Mouse (Mus musculus) MEL (cell line): ENCODE measurements around the gene Kit.

Experiments
- CHD1 ChIP-seq: IDR thresholded peaks from 2 replicates; pipeline ENCODE4 v1.6.1; 2012; ENCODE audit warnings: low read depth, mild to moderate bottlenecking, inconsistent platforms, low read length, improper control_type of control experiment
- CHD2 ChIP-seq: IDR thresholded peaks from 2 replicates; pipeline ENCODE4 v1.6.1; 2011; ENCODE audit warnings: low read length, improper control_type of control experiment
- CTCF ChIP-seq, 3 experiments: IDR thresholded peaks in 2 of 3; conservative IDR thresholded peaks in 1 of 3; 2 replicates each; pipeline ENCODE4 v1.5.1; 2011 to 2012; ENCODE audit warnings: low read length in 3 of 3, low read depth in 2 of 3, mild to moderate bottlenecking in 2 of 3, improper control_type of control experiment in 1 of 3, inconsistent platforms in 1 of 3, mixed read lengths in 1 of 3, moderate library complexity in 1 of 3; ENCODE audit not compliant: control insufficient read depth in 1 of 3, insufficient read depth in 1 of 3, poor library complexity in 1 of 3, severe bottlenecking in 1 of 3
- MAX ChIP-seq: IDR thresholded peaks from 2 replicates; pipeline ENCODE4 v1.6.1; 2011; ENCODE audit warnings: low read length, improper control_type of control experiment
- MAZ ChIP-seq: IDR thresholded peaks from 2 replicates; pipeline ENCODE4 v1.6.1; 2012; ENCODE audit warnings: low read depth, mild to moderate bottlenecking, inconsistent platforms, low read length, improper control_type of control experiment
- MXI1 ChIP-seq: IDR thresholded peaks from 2 replicates; pipeline ENCODE4 v1.6.1; 2011; ENCODE audit warnings: mild to moderate bottlenecking, low read depth, low read length, improper control_type of control experiment
- POLR2A ChIP-seq, 2 experiments: IDR thresholded peaks; 2 replicates each; pipeline ENCODE4 v1.6.1; 2011 to 2012; ENCODE audit warnings: low read length in 2 of 2, mild to moderate bottlenecking in 2 of 2, control low read depth in 1 of 2, improper control_type of control experiment in 1 of 2, low read depth in 1 of 2, moderate library complexity in 1 of 2; ENCODE audit not compliant: control insufficient read depth in 1 of 2, insufficient read depth in 1 of 2, poor library complexity in 1 of 2
- SIN3A ChIP-seq: IDR thresholded peaks from 2 replicates; pipeline ENCODE4 v1.6.1; 2012; ENCODE audit warnings: low read length, improper control_type of control experiment, inconsistent platforms
- TAL1 ChIP-seq: IDR thresholded peaks from 2 replicates; pipeline ENCODE4 v1.6.1; 2012; ENCODE audit warnings: mild to moderate bottlenecking, inconsistent platforms, low read length, moderate library complexity, mixed read lengths
- TCF12 ChIP-seq: IDR thresholded peaks from 2 replicates; pipeline ENCODE4 v1.6.1; 2014; ENCODE audit warnings: low read depth, mild to moderate bottlenecking, inconsistent platforms, low read length, improper control_type of control experiment, moderate library complexity
- USF1 ChIP-seq: IDR thresholded peaks from 2 replicates; pipeline ENCODE4 v1.6.1; 2014; ENCODE audit warnings: low read depth, mild to moderate bottlenecking, inconsistent platforms, low read length, improper control_type of control experiment, moderate library complexity
- USF2 ChIP-seq, 2 experiments: IDR thresholded peaks; 2 replicates each; pipeline ENCODE4 v1.6.1; 2011 to 2012; ENCODE audit warnings: improper control_type of control experiment in 2 of 2, low read length in 2 of 2, borderline replicate concordance in 1 of 2, inconsistent platforms in 1 of 2, low read depth in 1 of 2, mild to moderate bottlenecking in 1 of 2; ENCODE audit not compliant: insufficient read depth in 1 of 2
- ZMIZ1 ChIP-seq: IDR thresholded peaks from 2 replicates; pipeline ENCODE4 v1.6.1; 2012; ENCODE audit warnings: low read depth, mild to moderate bottlenecking, inconsistent platforms, low read length, improper control_type of control experiment, moderate library complexity

DNA sequence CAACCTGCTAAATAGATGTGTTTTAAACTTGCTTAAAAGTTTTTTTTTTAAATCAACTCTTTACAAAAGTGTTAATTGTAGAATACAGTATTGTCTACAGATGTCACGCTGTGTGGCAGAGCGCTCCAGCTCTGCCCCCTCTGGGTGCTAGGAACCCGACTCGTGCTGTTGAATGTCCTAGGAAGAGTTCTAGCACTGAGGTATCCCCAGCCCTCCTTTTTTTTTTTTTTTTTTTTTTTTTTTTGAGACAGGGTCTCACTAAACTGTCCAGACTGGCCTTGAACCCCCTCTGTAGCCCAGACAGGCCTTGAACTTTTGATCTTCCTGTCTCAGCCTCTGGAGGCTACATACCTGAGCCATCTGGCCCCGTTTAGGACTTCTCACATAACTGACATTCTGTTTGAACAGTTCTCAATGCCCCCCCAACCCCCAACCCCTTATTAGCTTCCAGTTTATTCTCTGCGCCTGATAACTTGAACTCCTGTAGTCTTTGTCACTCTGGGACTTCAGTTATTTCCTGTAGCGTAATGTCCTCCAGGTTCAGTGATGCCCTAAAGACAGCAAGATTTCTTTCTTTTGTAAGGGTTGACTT is 130.0 kb downstream of the Kit start:
- no peak for TF ChIP-seq POLR2A (IDR thresholded peaks at IDR 0.05; ENCODE audit: control insufficient read depth in 1 of 2, insufficient read depth in 1 of 2, low read depth in 1 of 2, low read length in 2 of 2, poor library complexity in 1 of 2)
- no peak for TF ChIP-seq CHD1
- TF ChIP-seq SIN3A = no peak
- no peak for TF ChIP-seq ZMIZ1
- TF ChIP-seq TAL1 = no peak
- TF ChIP-seq MXI1 = no peak
- TF ChIP-seq MAX = no peak
- TF ChIP-seq USF2 (IDR thresholded peaks at IDR 0.05; ENCODE audit: borderline replicate concordance in 1 of 2, insufficient read depth in 1 of 2, low read depth in 1 of 2, low read length in 2 of 2) = no peak
- TF ChIP-seq TCF12 = no peak
- no peak for TF ChIP-seq CHD2
- no peak for TF ChIP-seq USF1
- TF ChIP-seq MAZ = no peak
- TF ChIP-seq CTCF (IDR thresholded peaks at IDR 0.05 in 2 of 3, conservative IDR thresholded peaks at IDR 0.05 in 1 of 3; ENCODE audit: control insufficient read depth in 1 of 3, insufficient read depth in 1 of 3, low read depth in 2 of 3, low read length in 3 of 3, poor library complexity in 1 of 3, severe bottlenecking in 1 of 3) = no peak
